Mouse (Mus musculus) retina, postnatal 7 days (tissue): ENCODE measurements around the gene Macf1.

Experiments used
- DNase-seq: peaks from one replicate; pipeline ENCODE4 v3.0.0-alpha.2; 2012; ENCODE audit warnings: low read depth, low spot score

Gene Macf1

DNA sequence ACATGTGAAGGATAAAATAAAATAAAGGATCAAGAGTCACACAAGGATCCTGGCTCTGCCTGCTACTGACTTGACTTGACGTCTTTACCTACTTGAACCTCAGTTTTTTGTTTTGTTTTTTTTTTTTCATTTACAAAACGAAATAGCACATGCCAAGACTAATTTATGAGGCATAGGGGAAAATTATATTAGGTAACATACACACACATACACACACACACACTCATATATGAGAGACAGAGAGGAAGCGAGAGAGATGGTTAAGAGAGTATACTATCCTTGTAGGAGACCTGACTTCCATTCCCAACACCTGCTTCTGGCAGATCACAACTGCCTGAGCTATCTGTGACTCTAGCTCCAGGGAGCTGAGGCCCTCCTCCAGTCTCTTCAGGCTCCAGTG lies at the start of gene Macf1:
TSS of gene Macf1 (minus strand) at position 101 of the 400 bp plus-strand sequence.
- no peak for DNase-seq

DNA sequence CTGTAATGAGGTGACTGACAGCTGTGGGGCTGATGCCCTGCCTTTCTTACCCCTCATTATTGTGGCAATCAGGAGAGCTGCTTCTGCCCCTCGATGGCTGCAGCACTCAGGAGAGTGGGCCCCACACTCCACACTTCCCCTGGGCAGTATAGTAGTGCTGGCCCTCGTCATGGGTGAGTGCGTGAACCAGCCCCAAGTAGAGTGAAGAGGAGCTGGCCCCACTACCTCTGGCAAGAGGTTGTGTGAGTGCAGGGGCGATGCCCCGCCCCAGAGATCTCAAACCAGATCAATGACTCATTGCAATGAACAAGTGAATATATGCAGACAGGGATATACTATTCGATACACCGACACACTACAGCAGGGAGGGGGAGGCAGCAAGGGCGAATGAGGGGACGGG lies 49.4 kb upstream of the Macf1 start:
- no peak for DNase-seq

DNA sequence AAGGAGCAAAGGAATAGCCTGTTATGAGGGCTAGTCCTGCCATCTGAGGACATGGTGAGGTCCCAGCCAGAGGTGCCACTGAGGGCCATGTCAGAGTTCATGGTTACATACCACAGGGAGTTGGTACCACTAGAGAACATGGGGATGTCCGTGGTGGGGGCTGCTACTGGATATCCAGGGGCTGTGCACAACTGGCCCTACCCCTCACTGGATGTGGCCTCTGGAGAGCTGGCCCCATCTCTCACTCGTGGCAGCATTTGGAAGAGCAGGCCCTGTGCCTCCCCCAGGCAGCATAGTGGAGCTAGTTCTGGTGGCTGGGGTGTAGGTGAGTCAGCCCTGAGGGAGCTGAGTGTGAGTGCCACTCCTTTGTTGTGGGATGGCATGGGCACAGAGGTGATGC lies 48.8 kb upstream of the Macf1 start:
- no peak for DNase-seq

DNA sequence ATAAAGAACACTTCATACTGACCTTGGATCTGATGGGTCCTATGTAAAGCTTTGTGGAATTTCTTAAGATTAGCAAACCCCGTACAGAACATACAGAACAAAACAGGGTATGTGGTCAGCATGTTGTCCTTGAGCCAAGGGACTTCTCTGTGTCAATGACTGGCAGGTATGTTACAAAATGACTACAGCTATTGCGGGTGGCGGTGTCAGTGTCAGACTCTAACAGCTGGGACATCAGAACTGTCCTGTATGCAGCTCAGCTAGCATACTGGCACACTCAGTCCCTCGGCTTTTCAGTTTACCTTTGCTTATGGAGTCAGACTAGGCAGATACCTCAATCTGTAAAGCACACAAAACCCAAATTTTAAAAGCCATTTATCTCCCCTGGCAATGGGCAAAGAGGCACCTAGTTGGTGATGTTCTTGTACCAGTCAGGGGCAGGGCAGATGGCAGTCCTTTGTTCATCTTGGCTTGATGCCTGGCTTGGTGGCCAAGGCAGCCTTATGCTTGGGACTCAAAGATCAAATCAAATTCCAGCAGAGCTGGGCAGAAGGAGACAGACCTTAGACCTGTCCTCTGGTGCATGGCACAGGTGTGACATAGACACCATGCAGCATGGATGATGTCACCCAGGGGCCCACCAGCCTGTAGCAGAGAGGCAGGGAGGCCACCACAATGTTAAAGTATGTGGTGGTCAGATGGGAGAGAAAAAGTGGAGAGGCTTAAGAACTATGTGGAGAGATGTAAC lies 48.2 kb upstream of the Macf1 start:
- DNase-seq: no peak

DNA sequence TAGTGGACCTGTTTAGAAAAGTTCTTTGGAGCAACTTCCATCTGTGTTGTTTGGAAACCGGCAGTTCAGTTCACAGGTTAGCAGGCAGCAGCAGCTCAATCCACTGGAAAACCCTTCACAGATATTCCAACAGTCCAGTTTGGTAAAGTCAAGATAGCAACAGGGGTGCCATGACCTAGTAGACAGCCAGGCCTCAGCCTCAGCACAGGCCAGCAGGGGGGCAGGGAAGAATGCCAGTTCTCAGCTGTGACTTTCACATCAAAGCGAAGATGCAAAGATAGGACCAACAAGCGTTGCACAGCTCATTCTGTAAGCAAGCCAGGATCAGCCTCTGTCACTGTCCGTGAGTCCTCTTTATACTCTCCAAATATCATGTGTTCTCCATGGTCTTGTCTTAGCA lies 37.6 kb upstream of the Macf1 start:
- no peak for DNase-seq

DNA sequence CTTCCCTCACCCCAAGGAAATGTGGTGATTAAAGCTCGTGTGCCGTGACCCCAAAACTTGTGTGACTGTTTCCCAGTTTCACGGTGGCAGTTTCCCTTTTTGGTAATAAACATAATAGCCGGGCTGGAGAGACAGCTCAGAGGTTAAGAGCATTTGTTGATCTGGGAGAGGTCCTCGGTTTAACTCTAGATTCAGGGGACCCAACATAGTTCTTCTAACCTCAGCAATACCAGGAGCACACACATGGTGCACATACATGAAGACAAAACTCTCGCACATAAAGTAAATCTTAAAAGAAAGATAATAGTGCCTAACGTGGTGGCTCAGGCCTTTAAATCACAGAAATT lies 34.2 kb upstream of the Macf1 start:
- DNase-seq: no peak

DNA sequence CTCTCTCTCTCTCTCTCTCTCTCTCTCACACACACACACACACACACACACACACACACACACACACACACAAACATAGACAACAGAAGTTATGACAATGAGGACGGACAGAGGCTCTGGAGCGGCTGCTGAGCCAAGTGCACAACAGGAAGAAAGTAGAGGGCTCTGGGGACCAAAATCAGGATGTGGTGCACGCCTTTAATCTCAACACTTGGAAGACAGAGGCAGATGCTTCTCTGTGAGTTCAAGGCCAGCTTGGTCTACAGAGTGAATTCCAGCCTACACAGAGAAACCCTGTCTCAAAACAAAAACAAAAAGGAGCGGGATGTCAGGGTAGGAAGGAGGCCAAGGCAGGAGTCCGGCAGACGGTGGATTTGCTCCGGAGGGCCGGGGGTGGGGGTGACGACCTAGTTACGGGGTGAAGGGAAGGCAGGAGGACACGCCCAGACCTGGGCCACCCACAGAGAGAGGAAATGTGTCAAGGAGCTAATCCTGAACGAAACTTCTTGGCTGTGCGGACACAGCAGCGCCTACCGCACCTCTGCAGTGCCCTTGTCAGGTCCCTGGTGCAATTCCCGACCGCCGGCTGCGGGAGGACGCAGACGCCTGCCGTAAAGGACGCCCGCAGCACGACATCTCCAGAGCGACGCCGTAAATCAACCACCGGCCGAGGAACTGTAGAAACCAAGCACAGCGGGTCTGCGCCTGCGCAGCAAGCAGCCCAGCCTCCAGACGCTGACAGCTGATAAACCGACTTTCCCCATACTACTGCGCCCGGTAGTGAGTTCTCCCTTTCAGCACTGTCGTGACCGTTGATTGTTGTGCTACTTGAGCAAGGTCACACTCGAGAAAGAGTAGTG lies 33.6 kb upstream of the Macf1 start, which contains the start of gene Ndufs5:
TSS of gene Ndufs5 (minus strand) at position 629 of the 860 bp plus-strand sequence.
- peak; percentile 93 for DNase-seq

DNA sequence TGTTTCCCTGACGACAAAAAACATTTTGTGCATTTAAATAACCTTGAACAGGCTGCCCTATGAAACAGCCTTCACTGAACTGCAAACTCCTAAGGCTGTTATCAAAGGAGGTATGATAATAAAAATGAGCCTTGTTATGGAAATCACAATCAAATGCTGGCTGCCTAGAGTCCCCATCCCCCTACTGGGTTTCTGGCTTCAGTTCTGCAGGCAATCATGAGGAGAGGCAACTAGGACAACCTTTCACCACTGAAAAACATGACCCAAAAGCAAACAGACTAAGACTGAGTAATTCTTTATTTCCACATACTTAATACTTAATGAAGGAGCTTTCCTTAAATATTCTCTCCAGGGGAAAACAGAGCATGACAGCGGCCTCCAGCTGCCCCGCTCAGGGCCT lies 28.3 kb upstream of the Macf1 start:
- no peak for DNase-seq

DNA sequence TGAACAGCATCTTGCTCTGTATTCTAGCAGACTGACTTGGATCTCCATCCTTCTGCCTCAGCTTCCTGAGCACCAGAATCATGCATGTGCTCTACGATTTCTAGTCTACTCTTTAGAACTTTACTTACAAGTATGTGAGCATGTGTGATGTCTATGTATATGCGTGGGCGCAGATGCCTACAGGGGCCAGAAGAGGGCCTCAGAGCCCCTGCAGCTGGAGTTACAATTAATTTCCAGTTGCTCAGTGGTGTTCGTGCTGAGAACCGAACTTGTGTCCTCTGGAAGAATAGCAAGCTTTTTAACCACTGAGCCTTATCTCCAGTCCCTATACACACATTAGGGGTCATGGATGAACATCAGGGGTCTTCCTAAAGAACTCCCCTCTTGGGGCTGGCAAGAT lies 23.2 kb upstream of the Macf1 start:
- no peak for DNase-seq

DNA sequence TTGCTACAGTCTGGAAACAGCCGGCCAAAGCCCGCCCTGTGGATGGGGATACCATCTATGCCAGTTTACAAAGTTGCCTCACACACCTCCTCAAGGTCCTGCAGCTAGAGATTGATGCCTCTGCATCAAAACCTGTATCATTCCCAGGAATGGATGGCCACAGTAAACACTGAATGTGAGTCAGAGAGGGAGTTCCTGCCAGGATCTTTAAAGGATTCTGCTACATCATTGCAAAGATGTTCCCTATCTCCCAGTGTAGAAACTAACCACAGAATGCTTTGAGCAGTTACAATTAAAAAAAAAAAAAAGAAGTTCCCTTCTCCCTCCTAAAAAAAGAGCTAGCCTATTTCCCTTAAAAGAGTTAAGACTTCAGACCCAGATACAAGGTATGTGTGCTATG lies 21.2 kb upstream of the Macf1 start:
- DNase-seq: no peak

DNA sequence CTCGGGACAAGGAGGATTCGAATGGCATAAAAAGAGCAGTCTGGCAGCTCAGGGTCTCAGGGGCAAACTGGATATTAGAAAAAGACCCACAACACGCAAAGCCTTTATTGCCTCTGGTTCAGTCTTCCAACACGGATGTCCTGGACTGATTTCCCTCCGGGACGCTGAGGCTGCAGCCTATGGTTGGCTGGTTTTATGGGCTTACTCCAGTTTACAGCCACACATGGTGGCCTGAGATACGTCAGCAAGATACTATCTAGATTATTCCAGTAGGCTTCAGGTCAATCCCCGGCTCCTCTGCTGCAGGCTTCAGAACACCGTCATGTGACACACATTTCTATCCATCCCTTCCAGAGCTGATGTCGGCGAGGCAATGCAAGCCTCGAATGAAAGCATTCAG lies 9.2 kb upstream of the Macf1 start:
- no peak for DNase-seq

DNA sequence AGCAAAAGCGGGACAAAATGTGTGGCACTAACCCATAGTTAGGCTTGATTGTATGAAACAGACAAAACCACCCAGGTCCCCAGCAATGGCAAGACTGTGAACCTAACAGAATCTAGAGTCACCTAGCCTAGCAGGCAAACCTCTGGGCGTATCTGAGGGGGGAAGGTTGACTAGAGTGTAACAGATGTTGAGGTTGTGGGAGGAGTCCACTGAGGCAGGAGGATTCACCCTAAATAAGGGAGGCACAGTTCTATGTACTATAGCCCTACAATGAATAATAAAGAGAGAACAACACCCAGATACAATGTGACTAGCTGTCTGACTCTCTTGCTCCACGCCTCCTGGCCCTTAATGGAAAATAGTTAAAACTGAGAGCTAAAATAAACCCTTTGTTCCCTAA lies 7.9 kb upstream of the Macf1 start:
- no peak for DNase-seq

DNA sequence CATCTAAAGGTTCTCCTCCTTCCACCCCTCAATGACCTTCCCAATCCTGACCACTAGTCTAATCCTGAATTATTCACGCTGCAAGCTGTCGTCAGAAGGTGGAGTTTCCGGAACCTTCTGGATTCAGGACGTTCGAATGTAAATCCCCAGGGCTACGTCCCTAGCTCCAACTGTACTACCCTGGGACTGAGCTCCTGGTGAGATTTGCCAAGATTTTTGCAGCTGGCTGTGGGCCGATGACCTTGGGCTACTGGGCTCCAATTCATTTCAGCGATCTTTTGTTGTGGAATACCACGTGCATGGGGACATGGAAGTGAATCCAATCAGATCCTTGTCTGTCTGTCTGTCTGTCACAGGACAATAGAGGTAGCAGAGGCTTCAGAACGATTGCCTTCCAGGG lies 6.2 kb upstream of the Macf1 start:
- no peak for DNase-seq

DNA sequence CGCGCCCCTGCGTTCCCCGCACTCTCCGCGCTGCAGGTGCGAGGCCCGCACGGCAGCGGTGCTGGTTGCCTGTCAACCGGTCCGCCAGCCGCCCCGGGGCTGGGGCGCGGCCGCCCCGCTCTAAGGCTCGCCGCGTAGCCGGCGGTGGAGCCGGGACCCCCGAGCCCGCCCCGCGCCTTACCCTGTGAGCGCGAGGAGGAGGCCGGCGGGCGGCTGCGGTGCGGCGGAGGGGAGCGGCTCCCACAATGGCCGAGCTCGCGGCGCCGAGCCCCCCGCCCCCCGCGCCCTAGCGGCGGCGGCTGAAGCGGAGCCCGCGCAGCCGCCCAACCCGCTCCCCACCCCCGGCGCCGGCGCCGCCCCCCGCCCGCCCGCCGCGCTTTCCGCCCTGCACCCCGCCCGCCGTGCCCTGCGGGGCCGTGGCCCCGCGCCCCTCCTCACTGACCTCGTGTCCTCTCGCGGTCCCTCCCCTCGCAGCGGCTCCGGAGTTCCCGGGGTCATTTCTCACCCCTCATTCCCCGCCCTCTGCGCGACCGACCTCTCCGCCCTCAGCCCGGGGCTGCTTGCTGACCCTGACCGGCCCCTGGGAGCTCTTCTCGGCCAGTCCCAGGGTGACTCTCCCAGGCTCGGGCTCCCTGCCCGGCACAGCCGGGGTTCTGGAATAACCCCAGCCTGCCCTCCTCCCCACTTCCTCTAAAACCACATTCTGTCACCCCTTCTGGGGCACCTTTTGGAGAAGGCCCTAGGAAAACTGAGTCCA lies 3.0 kb upstream of the Macf1 start:
- no peak for DNase-seq

DNA sequence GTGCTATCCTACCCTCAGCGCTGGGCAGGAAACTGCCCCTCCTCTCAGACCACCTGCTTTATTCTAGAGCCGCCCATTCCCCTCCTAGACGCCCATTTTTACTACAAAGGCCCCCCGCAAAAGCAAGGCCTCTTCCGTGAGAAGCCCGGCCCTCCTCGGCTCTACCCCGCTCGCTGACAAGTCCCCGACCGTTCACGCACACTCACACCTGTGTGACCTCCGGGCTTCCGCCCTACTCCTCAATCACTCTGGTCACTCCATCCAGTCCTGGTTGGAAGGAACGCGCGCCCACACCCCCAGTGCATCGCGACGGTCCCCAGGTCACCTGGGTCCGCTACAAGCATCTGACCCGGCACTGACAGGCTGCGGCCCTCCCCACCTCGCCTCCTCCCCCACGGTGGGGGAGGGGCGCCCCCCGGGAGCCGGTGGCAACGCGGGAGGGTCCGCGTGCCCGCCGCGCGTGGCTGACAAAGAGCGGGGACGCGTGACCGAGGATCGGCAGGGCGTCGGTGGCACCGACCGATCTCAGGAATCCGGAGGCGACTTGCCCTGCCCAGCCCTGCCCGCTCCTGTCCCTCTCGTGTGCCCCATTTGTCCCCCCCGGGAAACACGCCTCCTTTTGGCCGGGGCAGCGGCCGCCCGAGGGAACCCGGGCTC lies 2.3 kb upstream of the Macf1 start:
- DNase-seq: no peak

DNA sequence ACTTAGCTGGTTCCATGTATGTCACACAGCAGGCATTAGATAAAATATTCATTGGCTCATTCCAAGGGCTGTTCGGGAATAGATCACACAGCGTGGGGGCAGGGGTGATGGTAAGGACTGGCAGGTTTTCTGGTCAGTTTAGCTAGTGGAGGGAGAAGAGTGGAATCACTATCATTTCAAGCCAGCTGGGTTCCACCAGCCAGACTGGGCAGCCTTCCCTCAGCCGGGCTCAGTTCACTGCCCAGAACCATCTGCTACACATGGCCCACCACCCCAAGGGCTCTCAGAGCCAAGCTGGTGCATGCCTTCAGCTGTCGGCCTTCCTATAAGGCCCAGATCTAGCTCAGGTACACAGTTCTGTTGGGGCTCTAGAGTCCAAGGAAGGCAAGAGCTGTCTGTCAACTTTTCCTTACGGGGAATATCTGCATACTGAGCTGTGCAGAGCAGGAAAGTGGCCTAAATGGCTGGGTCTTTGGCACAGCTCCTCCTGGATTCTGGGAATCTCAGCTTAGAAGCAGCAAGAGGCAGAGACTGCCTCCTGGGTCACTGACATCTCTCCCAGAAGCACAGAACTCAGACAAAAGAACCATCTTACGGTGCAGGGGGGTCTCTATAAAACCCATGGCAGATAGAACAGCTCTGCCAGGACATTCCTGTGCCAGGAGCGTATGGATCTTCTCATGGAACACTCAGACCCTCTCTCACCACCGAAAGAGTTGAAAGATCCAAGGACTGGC lies 1.5 kb upstream of the Macf1 start:
- no peak for DNase-seq

DNA sequence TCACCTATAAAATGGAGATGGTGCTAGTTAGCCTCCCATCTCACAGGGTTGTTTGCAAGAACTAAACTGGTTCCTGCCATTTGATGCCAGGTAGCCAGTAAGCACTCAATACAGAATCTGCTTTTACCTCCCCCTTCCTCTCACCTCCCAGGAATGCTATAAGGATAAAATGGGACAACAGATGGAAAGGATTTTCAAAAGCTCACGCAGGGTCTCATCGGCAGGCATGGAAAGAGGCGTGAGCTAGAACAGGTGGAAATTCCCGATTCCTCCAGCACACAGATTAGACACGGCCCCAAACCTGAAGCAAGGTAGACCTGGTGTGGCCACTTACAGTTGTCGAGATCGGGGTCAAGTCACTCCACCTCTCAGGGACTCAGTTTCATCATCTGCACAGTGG lies 886 bp upstream of the Macf1 start:
- DNase-seq: no peak

DNA sequence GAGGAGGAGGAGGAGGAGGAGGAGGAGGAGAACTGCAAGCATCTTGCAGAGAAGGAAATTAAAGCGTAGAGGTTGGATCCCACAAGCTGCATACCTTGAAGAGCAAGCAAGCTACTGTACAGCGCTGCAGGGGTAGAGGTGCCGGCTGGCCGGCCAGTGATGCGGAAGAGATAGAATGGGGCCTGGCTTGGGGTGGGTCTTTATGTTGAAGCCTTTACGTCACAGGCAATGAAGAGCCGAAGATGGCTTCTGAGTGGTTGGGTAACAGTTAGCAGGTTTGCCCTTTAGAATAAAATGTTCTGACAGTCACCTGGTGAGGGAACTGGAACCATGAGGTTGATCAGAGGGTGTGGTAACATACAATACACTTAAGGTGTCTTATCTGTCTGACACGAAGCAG lies 1.9 kb downstream of the Macf1 start:
- DNase-seq: no peak

DNA sequence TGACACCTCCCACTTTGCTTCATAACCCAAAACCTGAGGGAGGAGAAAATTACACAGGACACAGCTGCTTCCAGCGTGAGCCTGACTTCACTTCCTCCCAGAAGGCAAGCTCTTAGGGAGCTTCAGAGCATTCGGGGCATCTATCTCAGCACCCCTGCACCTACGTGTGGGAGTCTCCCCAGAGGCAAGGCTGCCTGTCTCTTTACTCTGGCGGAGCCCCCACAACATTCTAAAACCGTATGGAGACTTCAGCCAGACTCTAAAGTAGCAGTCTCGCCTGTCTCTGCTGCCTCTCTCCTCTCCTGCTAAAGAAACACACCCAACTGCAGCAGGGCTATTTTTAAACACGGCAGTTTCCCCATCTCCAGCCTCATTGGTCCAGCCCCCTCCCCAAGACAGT lies 3.2 kb downstream of the Macf1 start:
- no peak for DNase-seq

DNA sequence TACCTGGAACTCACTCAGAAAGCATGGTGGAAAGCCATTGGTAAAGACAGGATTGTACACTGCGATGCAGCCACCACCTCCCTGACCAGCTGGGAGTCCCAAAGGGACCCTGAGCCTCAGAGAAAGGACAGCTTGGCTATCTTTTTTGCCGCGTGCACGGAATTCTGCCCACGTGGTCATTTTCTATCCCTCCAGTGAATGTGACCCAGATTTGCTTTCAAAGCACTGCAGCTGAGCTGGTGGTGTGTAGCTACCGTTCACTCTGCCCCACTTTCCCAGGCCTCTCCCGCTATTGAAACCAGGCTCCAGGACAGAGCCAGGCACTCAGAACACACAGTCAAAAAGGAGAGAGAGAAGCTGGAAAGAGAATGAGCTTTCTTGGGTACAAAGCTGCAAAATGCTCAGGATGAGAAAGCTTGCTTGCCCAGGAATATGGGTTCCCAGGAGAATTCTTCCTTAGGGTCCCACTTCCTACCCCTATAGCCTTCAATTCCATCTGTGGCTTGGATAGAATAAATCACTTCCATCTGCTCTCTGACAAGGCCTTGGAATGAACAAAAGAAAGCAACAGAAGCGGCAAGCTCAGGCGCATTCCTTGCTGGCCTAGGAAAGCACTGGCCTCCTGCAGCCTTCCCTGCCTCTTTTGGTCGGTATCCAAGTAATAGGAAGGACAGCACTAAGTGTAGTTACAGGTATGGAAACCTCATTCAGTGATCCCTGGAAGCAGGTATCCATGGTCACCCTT lies 6.9 kb downstream of the Macf1 start:
- DNase-seq: peak; percentile 56

DNA sequence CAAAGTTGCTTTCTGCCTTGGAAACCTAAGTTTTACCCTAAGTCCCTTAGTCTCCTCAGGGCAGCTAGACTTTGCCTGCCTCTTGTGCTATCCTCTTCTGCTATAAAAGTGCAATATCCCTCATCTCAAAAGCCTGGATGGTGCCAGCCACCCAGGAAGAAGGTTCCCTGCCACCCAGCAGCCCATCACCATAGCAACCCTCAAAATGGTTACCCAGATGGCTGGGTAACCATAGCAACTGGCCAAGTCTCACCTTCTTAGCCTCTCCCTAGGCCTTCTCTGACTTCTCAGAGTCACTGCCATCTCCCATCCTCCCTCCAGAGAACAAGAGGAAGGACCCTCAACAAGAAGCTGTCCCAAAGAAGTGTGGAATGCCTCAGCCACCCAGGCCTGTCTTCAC lies 13.6 kb downstream of the Macf1 start:
- no peak for DNase-seq
